Mouse (Mus musculus) adrenal gland, postnatal 4 days (tissue): Measurements from ENCODE around the gene Sbk3. TPM values are rescaled to one million over a fixed set of nuclear protein-coding genes. Genes with fewer than 3 reads are reported as not detected.

Experiments
- DNase-seq, 2 experiments: peaks; one replicate each; pipeline ENCODE4 v3.0.0; 2021 to 2022; ENCODE audit warnings: low spot score in 2 of 2, mixed read lengths in 2 of 2
- total RNA-seq, 2 experiments: library from RNA; stranded (reverse); gene quantifications; 2 replicates each; pipeline ENCODE4 v1.2.3; 2021

Gene Sbk3
- total RNA-seq, 2 experiments from 2014 or later, result 0.20 to 0.28 TPM

- no peak for DNase-seq
These were observed 23.2 kb upstream of the Sbk3 start for GRCm38 (mm10) chr7:4993999-4994788.

GRCm38 (mm10) chr7:4993347-4993998 lies 22.5 kb upstream of the Sbk3 start:
- DNase-seq, result no peak

GRCm38 (mm10) chr7:4988250-4988649 lies 17.3 kb upstream of the Sbk3 start:
- DNase-seq, result no peak

GRCm38 (mm10) chr7:4976832-4977231 lies 5.9 kb upstream of the Sbk3 start:
- DNase-seq, result no peak

- no peak for DNase-seq
These were observed 4.5 kb upstream of the Sbk3 start for GRCm38 (mm10) chr7:4975455-4975854.

- peak in 1 of 2 experiments; percentile 32 for DNase-seq
These were observed 1.5 kb upstream of the Sbk3 start for GRCm38 (mm10) chr7:4972321-4973047.

- no peak for DNase-seq
These were observed 742 bp upstream of the Sbk3 start for GRCm38 (mm10) chr7:4971710-4972109.

- no peak for DNase-seq
These were observed 6.0 kb downstream of the Sbk3 start for GRCm38 (mm10) chr7:4964988-4965387.

GRCm38 (mm10) chr7:4964272-4964671 lies 6.7 kb downstream of the Sbk3 start, which contains the start of gene Sbk2:
Gene Sbk2 (minus strand): TSS chr7:4964406.
- DNase-seq, result peak; percentile 53 to 73

- DNase-seq, result no peak
These were observed 7.4 kb downstream of the Sbk3 start for GRCm38 (mm10) chr7:4963527-4963926.

- DNase-seq, result no peak
These were observed 13.6 kb downstream of the Sbk3 start for GRCm38 (mm10) chr7:4957361-4957760.

- DNase-seq, result no peak
These were observed 17.0 kb downstream of the Sbk3 start for GRCm38 (mm10) chr7:4953815-4954445.

- DNase-seq, result no peak
These were observed 20.2 kb downstream of the Sbk3 start for GRCm38 (mm10) chr7:4950561-4951342.

GRCm38 (mm10) chr7:4948386-4948785 lies 22.6 kb downstream of the Sbk3 start:
- DNase-seq, result no peak

GRCm38 (mm10) chr7:4947855-4948254 lies 23.1 kb downstream of the Sbk3 start:
- no peak for DNase-seq

- peak; percentile 85 to 89 for DNase-seq
These were observed 27.6 kb downstream of the Sbk3 start for GRCm38 (mm10) chr7:4943223-4943815.

GRCm38 (mm10) chr7:4942673-4943072 lies 28.3 kb downstream of the Sbk3 start:
- DNase-seq, result no peak

- peak; percentile 64 to 78 for DNase-seq
These were observed 30.9 kb downstream of the Sbk3 start for GRCm38 (mm10) chr7:4940068-4940479.

- peak in 1 of 2 experiments; percentile 58 for DNase-seq
These were observed 32.5 kb downstream of the Sbk3 start for GRCm38 (mm10) chr7:4938456-4938855.

- DNase-seq, result no peak
These were observed 33.6 kb downstream of the Sbk3 start for GRCm38 (mm10) chr7:4937392-4937791.
